Mouse (Mus musculus) heart, postnatal 0 days (tissue): ENCODE measurements around the gene Eif3l.

Experiments used
- CTCF ChIP-seq: IDR thresholded peaks from 2 replicates; pipeline ENCODE4 v1.5.1; 2016; ENCODE audit warnings: antibody characterized with exemption, control low read depth, low read depth
- EP300 ChIP-seq: IDR thresholded peaks from 2 replicates; pipeline ENCODE4 v1.6.1; 2016; ENCODE audit warnings: antibody characterized with exemption, low read depth

DNA sequence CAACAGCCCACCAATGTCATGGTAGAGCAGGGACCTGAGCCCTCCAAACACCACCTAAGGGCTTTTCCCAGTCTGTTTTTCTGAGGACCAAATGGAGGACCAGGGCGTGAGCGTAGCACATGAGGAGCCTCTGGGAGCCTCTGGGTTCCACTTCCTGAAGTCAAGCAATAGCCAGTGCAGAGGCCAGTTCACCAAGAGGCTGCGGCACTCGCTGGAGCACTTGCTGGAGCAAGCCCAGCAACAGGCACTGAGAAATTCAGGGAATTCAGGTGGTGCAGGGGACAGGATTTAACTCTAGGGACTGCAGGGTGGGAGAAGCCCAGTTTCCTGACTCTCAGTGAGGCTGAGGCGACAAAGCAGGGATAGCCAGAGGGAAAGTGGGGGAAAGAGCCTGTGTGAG lies 23.2 kb downstream of the Eif3l start:
- TF ChIP-seq CTCF, result no peak
- TF ChIP-seq EP300, result no peak
